Mouse (Mus musculus) MEL (cell line): ENCODE measurements at regions not wholly inside any gene's neighbourhood (a gene's known extent, or its start where the extent isn't known, plus 50 kb on each side); places are given as distances from the start of the nearest gene placed in this dataset.
A peak's percentile ranks its signal among the peaks of the same experiment; 100 is the strongest.

Experiments
- CTCF ChIP-seq, 3 experiments: IDR thresholded peaks in 2 of 3; conservative IDR thresholded peaks in 1 of 3; 2 replicates each; pipeline ENCODE4 v1.5.1; 2011 to 2012; ENCODE audit warnings: low read length in 3 of 3, low read depth in 2 of 3, mild to moderate bottlenecking in 2 of 3, improper control_type of control experiment in 1 of 3, inconsistent platforms in 1 of 3, mixed read lengths in 1 of 3, moderate library complexity in 1 of 3; ENCODE audit not compliant: control insufficient read depth in 1 of 3, insufficient read depth in 1 of 3, poor library complexity in 1 of 3, severe bottlenecking in 1 of 3
- MAX ChIP-seq: IDR thresholded peaks from 2 replicates; pipeline ENCODE4 v1.6.1; 2011; ENCODE audit warnings: low read length, improper control_type of control experiment
- POLR2AphosphoS2 ChIP-seq: IDR thresholded peaks from 2 replicates; pipeline ENCODE4 v1.6.1; 2011; ENCODE audit warnings: low read length, improper control_type of control experiment

- no peak for TF ChIP-seq CTCF (IDR thresholded peaks at IDR 0.05 in 2 of 3, conservative IDR thresholded peaks at IDR 0.05 in 1 of 3; ENCODE audit: control insufficient read depth in 1 of 3, insufficient read depth in 1 of 3, low read depth in 2 of 3, low read length in 3 of 3, poor library complexity in 1 of 3, severe bottlenecking in 1 of 3)
- peak; percentile 84 for TF ChIP-seq MAX
- no peak for TF ChIP-seq POLR2AphosphoS2
Observed at GRCm38 (mm10) chr13:46018903-46019430, 54.2 kb upstream of the Atxn1 start.
